Mouse (Mus musculus) v-Abl transformed pro-B cells (cell line): ENCODE results near the gene Siglecg.

Experiments used
- in situ Hi-C, 2 experiments: fragments of 400-800 bp; cut with MboI; formaldehyde crosslinking; loops; one replicate each; pipeline ENCODE4 v1.15.1; 2025; ENCODE audit not compliant: unreplicated experiment in 2 of 2

Gene Siglecg

DNA sequence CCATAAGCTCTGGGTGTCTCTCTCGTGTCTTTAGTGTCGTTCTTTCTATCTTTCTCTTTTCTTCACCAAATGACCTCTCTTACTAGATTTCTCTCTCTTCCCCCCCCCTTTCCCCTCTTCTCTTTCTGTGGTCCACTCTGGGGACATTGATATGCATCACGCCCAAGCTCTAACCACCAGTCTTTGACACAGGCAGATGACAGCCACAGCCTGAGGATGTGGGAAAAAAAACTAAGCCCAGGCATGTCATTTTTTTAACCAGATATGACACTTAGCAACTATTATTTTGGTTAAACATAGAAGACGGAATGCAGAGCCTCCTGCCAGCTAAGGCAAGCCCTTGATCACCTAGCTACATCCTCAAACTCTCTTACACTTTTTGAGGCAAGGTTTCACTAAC, 30.6 kb downstream of the Siglecg start:
- in situ Hi-C loops, result no loop called here

DNA sequence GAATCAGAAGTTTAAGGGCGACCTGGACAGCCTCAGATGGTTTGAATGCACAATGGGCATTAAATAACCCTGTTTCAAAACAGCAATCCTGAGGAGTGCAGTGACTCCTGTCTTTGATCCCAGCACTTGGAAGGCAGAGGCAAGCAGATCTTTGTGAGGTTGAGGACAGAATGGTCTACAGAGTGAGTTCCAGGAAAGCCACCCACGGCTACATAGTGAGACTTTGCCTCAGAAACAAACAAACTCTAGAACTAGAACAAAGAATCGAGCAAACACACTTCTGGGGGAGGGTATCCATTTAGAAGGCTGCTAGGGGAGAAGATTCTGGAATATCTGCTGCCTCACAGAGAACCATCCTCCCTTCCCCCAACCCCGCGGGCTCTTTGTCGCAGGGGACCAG, 32.5 kb downstream of the Siglecg start, which contains the start of gene Cldnd2:
Gene Cldnd2 (plus strand): TSS at position 301 of the 400 bp plus-strand sequence.
- in situ Hi-C loops, result loop anchor here in 1 of 2 experiments (10.0 kb wide), 1 partner anchor 126 kb away; the partner anchor contains the start of gene Zfp715

GRCm38 (mm10) chr7:43441071-43441470, 33.1 kb downstream of the Siglecg start:
- in situ Hi-C loops, result loop anchor here in 1 of 2 experiments (10.0 kb wide), 1 partner anchor 126 kb away; the partner anchor contains the start of gene Zfp715

DNA sequence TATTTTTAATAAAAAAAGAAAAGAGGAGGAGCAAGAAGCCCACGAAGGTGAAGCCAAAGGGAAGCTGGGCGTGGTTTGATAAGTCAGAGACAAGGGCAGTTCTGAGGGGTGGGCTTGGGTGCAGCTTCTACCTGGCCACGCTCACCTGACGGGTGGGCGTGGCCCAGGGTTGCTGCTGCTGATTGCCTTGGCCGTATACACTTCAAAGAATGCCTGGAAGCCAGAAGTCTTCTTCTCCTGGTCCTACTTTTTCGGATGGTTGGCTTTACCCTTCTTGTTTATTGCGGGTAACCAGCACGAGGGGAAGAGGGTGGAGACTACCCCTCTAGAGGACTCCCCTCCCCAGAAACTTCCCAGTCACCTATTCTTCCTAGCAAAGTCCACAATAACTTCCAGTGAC, 34.7 kb downstream of the Siglecg start:
- in situ Hi-C loops, result loop anchor here in 1 of 2 experiments (10.0 kb wide), 1 partner anchor 128 kb away; the partner anchor contains the start of gene Zfp715

GRCm38 (mm10) chr7:43443126-43443916, 35.3 kb downstream of the Siglecg start:
- in situ Hi-C loops, result loop anchor here in 1 of 2 experiments (10.0 kb wide), 1 partner anchor 129 kb away; the partner anchor contains the start of gene Zfp715

DNA sequence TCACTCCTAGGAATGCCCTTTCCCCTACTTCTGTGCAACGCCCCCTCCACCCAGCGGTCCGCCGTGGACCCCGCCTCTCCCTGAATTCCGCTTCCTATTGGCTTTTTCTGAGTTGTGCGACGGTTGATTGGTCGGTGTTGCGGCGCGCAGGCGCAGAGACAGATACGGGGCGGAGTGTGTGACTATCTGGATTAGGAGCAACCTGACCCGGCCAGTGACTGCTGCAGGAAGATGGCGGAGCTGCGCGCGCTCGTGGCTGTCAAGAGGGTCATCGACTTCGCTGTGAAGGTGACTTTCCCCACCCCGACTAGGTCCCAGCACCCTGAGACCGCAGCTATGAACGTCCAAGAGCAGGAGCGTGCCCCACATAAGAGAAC, 35.9 kb downstream of the Siglecg start, which contains the start of the genes Etfb and Gm45233:
Gene Etfb (plus strand): TSS at position 167 of the 377 bp plus-strand sequence.
Gene Gm45233 (plus strand): TSS at position 212 of the 377 bp plus-strand sequence.
- in situ Hi-C loops, result loop anchor here in 1 of 2 experiments (10.0 kb wide), 1 partner anchor 129 kb away; the partner anchor contains the start of gene Zfp715

GRCm38 (mm10) chr7:43447801-43448200, 39.8 kb downstream of the Siglecg start:
- in situ Hi-C loops, result loop anchor here in 1 of 2 experiments (10.0 kb wide), 1 partner anchor 133 kb away; the partner anchor contains the start of gene Zfp715

GRCm38 (mm10) chr7:43448246-43448645, 40.2 kb downstream of the Siglecg start:
- in situ Hi-C loops, result loop anchor here in 1 of 2 experiments (10.0 kb wide), 1 partner anchor 133 kb away; the partner anchor contains the start of gene Zfp715

- in situ Hi-C loops, result loop anchor here in 1 of 2 experiments (10.0 kb wide), 1 partner anchor 135 kb away; the partner anchor contains the start of gene Zfp715
These were observed 41.8 kb downstream of the Siglecg start for GRCm38 (mm10) chr7:43449811-43450210.

DNA sequence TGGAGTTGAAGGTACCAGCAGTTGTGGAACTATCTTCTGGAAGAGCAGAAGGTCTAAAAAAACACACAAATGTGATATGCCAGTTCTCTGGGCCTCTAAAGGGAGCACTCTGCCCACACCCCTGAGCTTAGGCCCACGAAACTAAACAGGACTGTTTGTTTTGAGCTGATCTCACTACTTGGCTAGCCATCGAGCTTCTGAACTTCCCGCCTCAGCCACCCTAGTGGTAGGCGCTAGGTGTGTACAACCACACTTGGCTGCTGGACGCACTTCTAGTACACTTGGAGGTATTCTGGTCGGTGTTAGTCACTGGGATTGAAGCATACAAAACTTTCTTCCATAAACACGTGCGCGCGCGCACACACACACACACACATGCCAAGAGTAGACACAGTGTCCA, 43.7 kb downstream of the Siglecg start:
- in situ Hi-C loops, result no loop called here

DNA sequence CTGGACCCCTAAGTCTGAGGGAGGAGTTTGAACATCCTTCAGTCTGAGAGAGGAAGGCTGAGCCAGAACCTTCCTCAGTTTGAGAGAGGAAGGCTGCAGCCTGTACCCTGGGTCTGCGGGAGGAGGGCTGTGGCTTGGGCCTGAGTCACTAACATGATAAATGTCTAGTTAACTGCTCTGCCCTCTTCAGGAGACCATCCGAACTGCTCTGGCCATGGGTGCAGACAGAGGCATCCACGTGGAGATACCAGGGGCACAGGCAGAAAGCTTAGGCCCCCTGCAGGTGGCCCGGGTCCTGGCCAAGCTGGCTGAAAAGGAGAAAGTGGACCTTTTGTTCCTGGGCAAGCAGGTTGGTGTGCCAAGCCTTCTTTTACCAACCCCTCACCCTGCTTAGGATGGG, 44.6 kb downstream of the Siglecg start:
- in situ Hi-C loops, result no loop called here

DNA sequence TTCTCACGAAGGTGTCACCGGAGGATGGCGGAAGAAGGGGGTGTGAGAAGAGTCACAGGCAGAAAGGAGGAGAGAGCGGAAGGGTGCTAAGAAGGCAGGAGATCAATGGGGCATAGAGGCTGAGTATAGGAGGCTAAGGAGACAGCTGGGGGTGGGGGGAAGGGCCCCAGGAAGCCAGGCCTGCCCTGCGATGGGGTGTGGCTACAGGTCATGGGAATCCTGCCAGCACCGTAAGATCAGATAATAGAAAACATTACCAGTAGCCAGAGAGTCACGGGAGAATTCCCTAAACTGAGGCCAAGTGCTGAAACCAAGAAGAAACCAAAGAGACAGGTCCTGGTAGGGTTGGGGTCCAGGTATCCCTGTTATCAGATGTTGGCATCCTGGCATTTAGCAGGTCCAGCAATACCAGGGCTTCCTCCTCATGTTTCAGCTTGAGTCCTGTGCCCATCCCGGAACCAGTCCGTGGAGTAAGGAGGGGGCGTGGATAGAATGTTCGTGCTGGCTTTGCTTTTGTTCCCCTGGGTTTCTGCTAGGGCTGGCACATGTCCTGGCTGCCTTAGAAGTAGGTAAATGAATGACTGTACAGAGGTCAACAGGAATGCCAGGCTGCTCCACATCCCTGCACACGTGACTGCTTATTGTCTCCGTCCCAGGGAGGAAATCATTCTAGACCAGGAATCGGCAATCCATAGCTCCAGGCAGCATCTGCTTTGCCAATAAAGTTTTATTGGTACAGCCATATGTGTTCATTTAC, 45.8 kb downstream of the Siglecg start:
- in situ Hi-C loops, result no loop called here

DNA sequence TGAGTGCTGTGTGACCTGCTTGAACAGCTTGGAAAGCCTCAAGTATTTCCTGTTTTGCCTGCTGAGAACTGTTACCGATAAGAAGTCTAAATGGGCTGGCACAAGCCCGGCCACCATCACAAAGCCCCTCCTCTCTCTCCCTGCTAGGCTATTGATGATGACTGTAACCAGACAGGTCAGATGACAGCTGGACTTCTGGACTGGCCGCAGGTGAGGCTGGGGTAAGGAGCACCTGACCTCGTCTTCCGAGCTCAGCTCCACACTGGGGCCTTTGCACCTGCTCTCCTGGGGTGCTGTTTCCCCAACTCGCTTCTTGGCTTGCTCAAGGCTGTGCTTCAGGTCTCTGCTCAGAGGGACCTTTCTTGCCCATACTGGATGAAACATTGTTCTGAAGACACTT, 46.4 kb downstream of the Siglecg start:
- in situ Hi-C loops, result no loop called here

- in situ Hi-C loops, result loop anchor here (5.0 to 10.0 kb wide), 4 partner anchors 36 to 478 kb away; partner anchors contain the start of genes Siglecf (in 2 of the 2) and Lim2 (in 1 of the 2)
These were observed 54.8 kb downstream of the Siglecg start, which contains the start of gene Vsig10l for GRCm38 (mm10) chr7:43462851-43463250. Vsig10l (plus strand) TSS chr7:43463151.

- in situ Hi-C loops, result loop anchor here (5.0 to 10.0 kb wide), 4 partner anchors 37 to 479 kb away; partner anchors contain the start of genes Siglecf (in 2 of the 2) and Lim2 (in 1 of the 2)
These were observed 56.0 kb downstream of the Siglecg start for GRCm38 (mm10) chr7:43463976-43464375.

DNA sequence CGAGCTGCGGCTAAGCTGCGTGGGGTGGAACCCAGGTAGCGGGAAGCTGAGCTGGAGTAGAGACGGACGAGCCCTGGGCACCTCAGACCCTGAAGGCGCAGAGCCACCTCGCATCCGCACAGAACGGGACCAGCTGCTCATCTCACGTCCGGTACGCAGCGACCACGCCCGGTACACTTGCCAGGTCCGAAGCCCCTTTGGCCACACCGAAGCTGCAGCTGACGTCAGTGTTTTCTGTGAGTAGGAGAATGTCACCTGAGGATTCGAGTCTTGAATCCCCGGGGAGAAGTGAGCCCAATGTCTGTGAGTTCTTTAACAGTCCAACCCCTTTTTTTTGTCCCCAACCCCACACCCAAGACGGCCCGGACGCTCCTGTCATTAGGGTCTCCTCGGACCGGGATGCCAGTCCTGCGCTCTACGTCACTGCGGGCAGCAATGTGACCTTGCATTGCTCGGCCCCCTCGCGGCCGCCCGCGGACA, 56.9 kb downstream of the Siglecg start:
- in situ Hi-C loops, result loop anchor here (5.0 to 10.0 kb wide), 5 partner anchors 38 to 480 kb away; partner anchors contain the start of genes Siglecf (in 2 of the 2) and Lim2 (in 1 of the 2)

DNA sequence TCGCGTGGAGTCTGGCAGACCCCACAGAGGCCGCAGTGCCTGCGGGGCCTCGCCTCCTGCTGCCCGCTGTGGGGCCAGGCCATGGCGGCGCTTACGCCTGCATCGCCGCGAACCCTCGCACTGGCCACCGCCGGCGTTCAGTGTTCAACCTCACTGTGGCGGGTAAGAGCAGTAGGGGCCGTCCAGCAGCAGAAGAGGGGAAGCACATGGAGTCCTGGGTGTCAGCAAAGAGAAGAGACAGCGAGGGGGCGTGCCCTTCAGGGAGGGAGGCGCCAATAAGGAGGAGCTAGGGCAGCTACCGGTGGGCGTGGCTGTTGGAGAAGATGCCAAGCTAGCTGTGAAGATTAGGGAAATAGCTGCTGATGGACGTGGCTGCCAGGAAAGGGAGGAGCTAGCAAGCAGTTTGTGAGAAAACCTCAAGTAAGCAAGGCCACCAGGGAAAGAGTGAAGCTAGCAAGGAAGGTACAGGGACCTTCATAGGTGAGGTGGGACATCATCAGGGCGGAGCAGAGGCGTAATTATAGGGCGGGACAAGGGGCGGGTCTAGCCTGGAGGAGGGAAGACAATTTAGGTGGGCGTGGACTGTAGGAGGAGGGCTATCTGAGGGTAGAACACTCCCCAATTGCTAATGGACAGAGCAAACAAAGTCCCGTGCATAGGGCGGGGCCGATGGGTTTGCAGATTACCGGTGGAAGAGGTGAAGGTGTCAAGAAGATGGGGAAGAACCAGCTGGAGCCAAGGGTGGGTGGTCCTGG, 57.5 kb downstream of the Siglecg start:
- in situ Hi-C loops, result loop anchor here (5.0 to 10.0 kb wide), 3 partner anchors 183 to 481 kb away; no protein-coding TSS in a partner anchor

DNA sequence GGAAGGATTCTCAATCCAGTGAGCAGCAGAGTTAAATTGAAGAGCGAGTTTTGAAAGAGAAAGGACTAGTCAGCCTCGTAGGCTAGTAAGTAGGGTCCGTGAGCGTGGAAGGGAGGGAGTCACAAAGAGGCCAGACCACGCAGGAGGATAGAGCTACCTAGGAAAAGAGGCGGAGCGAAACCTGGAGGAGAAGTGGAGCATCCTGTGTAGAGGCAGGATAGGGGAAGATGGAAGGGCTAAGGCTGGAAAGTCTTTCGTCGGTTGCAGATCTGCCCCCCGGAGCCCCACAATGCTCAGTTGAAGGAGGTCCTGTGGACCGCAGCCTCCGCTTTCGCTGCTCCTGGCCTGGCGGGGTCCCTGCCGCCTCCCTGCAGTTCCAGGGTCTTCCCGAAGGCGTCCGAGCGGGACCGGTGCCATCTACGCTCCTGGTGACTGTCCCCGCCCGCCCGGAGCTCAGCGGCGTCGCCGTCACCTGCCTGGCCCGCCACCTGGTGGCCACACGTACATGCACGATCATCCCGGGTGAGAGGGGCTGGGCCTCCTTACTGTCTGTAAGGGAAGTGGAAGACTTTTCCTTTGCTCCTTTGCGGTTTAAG, 58.2 kb downstream of the Siglecg start:
- in situ Hi-C loops, result loop anchor here (5.0 to 10.0 kb wide), 3 partner anchors 184 to 481 kb away; no protein-coding TSS in a partner anchor
